Mouse (Mus musculus) liver, embryonic 13.5 days (tissue): ENCODE measurements around the gene Arhgap42. TPM values are rescaled to one million over a fixed set of nuclear protein-coding genes. Genes with fewer than 3 reads are reported as not detected.

ENCODE experiments used
- ATAC-seq: fragments of 200-750 bp; cut with Nextera tagmentation; 2 replicates; pipeline ENCODE4 v1.8.0; 2017; ENCODE audit warnings: low read depth, mild to moderate bottlenecking, moderate number of reproducible peaks, moderate library complexity
- DNase-seq: peaks from one replicate; pipeline ENCODE4 v3.0.0; 2022
- H3K27ac ChIP-seq: fragments of 300-500 bp; sonication (generic); 2 replicates; pipeline ENCODE4 v1.5.1; 2015; ENCODE audit warnings: moderate library complexity, mild to moderate bottlenecking, inconsistent platforms
- H3K27me3 ChIP-seq: fragments of 300-500 bp; sonication (generic); 2 replicates; pipeline ENCODE4 v1.6.1; 2015; ENCODE audit warnings: mild to moderate bottlenecking, inconsistent platforms
- H3K36me3 ChIP-seq: fragments of 300-500 bp; sonication (generic); 2 replicates; pipeline ENCODE4 v1.6.1; 2015; ENCODE audit warnings: mild to moderate bottlenecking, inconsistent platforms
- H3K4me1 ChIP-seq: fragments of 300-500 bp; sonication (generic); replicated peaks from 2 replicates; pipeline ENCODE4 v1.6.1; 2015; ENCODE audit warnings: inconsistent platforms
- H3K4me2 ChIP-seq: fragments of 300-500 bp; sonication (generic); 2 replicates; pipeline ENCODE4 v1.6.1; 2015; ENCODE audit warnings: inconsistent platforms, mild to moderate bottlenecking, moderate library complexity
- H3K4me3 ChIP-seq: fragments of 300-500 bp; sonication (generic); replicated peaks from 2 replicates; pipeline ENCODE4 v1.5.1; 2015; ENCODE audit warnings: mild to moderate bottlenecking, inconsistent platforms
- H3K9ac ChIP-seq: fragments of 300-500 bp; sonication (generic); 2 replicates; pipeline ENCODE4 v1.6.1; 2015; ENCODE audit warnings: mild to moderate bottlenecking, inconsistent platforms
- H3K9me3 ChIP-seq: fragments of 300-500 bp; sonication (generic); replicated peaks from 2 replicates; pipeline ENCODE4 v1.6.1; 2016; ENCODE audit warnings: inconsistent platforms
- WGBS: fragments of 180-500 bp; shearing (Covaris S2); methylation state at CpG from one replicate; pipeline ENCODE4 v1.1.7; 2015; ENCODE audit not compliant: insufficient replicate concordance; 5-methylcytosine and 5-hydroxymethylcytosine counted together
- polyA plus RNA-seq: library from polyadenylated mRNA; unstranded; fragments of >200 nt; fragmentation: Nextera tagmentation; extraction: Ambion mirVana; gene quantifications from 2 replicates; pipeline ENCODE4 v1.2.1, GENCODE M21; 2015

Gene Arhgap42
- polyA plus RNA-seq, 1 experiment from 2014 or later = 8.1 TPM

- DNase-seq (no peak), ATAC-seq (no peak)
- H3K36me3 ChIP-seq = no peaks in the 10 kb centered on the region
- no peak overlapping the region for H3K4me2 ChIP-seq
- no peak overlapping the region for H3K4me3 ChIP-seq
- WGBS = 38% methylated on average over 4 of the region's 4 CpGs
- peaks cover 4% of the 10 kb centered on the region; the same call in 1 of the 2 replicates for H3K4me1 ChIP-seq
- H3K9ac ChIP-seq = no peak overlapping the region
- no peaks in the 10 kb centered on the region for H3K27me3 ChIP-seq
- H3K27ac ChIP-seq = no peak overlapping the region
- no peaks in the 10 kb centered on the region for H3K9me3 ChIP-seq
Measured at GRCm38 (mm10) chr9:9207251-9207650, 31.6 kb downstream of the Arhgap42 start.

- Histone ChIP-seq H3K4me1 (0 out of 2 replicates have a peak, but pooled peaks cover 4% of the 10 kb centered on the region), H3K9me3 (no peaks in the 10 kb centered on the region), H3K27me3 (no peaks in the 10 kb centered on the region), H3K36me3 (no peaks in the 10 kb centered on the region), H3K4me3 (no peak overlapping the region), H3K9ac (no peak overlapping the region), H3K27ac (no peak overlapping the region), H3K4me2 (no peak overlapping the region)
- WGBS = 40% methylated on average over 8 of the region's 8 CpGs
- DNase-seq (no peak), ATAC-seq (no peak)
Measured at GRCm38 (mm10) chr9:9200827-9201388, 38.0 kb downstream of the Arhgap42 start.

- H3K27me3 ChIP-seq = no peaks in the 10 kb centered on the region
- no peaks in the 10 kb centered on the region for H3K9me3 ChIP-seq
- no peak overlapping the region for H3K4me3 ChIP-seq
- H3K9ac ChIP-seq = no peak overlapping the region
- WGBS = 52% methylated on average over 8 of the region's 8 CpGs
- H3K4me1 ChIP-seq = 0 out of 2 replicates have a peak, but pooled peaks cover 4% of the 10 kb centered on the region
- H3K4me2 ChIP-seq = no peak overlapping the region
- ATAC-seq = no peak
- no peaks in the 10 kb centered on the region for H3K36me3 ChIP-seq
- H3K27ac ChIP-seq = no peak overlapping the region
- DNase-seq = no peak
Measured at GRCm38 (mm10) chr9:9199170-9199841, 39.6 kb downstream of the Arhgap42 start.

- ATAC-seq = no peak
- Histone ChIP-seq H3K4me2 (no peak overlapping the region), H3K27me3 (no peaks in the 10 kb centered on the region), H3K27ac (no peak overlapping the region), H3K4me3 (no peak overlapping the region), H3K9me3 (no peaks in the 10 kb centered on the region), H3K9ac (no peak overlapping the region), H3K36me3 (no peaks in the 10 kb centered on the region), H3K4me1 (0 out of 2 replicates have a peak, but pooled peaks cover 4% of the 10 kb centered on the region)
- DNase-seq = no peak
- WGBS = 41% methylated on average over 3 of the region's 3 CpGs
Measured at GRCm38 (mm10) chr9:9198645-9199044, 40.3 kb downstream of the Arhgap42 start.

GRCm38 (mm10) chr9:9196046-9196445 is 42.9 kb downstream of the Arhgap42 start:
- DNase-seq = no peak
- H3K36me3 ChIP-seq = no peaks in the 10 kb centered on the region
- no peak overlapping the region for H3K9ac ChIP-seq
- no peak overlapping the region for H3K4me3 ChIP-seq
- H3K4me2 ChIP-seq = no peak overlapping the region
- ATAC-seq = no peak
- no peaks in the 10 kb centered on the region for H3K9me3 ChIP-seq
- H3K4me1 ChIP-seq = 0 out of 2 replicates have a peak, but pooled peaks cover 3% of the 10 kb centered on the region
- H3K27me3 ChIP-seq = no peaks in the 10 kb centered on the region
- no peak overlapping the region for H3K27ac ChIP-seq

- Histone ChIP-seq H3K27ac (no peak overlapping the region), H3K36me3 (no peaks in the 10 kb centered on the region), H3K4me3 (no peak overlapping the region), H3K4me2 (no peak overlapping the region), H3K9ac (no peak overlapping the region), H3K9me3 (no peaks in the 10 kb centered on the region), H3K27me3 (no peaks in the 10 kb centered on the region), H3K4me1 (no peaks in the 10 kb centered on the region)
- ATAC-seq (no peak), DNase-seq (no peak)
- 60% methylated on average over 1 of the region's 1 CpGs for WGBS
Measured at GRCm38 (mm10) chr9:9194496-9194895, 44.4 kb downstream of the Arhgap42 start.

GRCm38 (mm10) chr9:9192716-9193115 is 46.2 kb downstream of the Arhgap42 start:
- Histone ChIP-seq H3K4me1 (no peaks in the 10 kb centered on the region), H3K4me3 (no peak overlapping the region), H3K27me3 (no peaks in the 10 kb centered on the region), H3K36me3 (no peaks in the 10 kb centered on the region), H3K9me3 (no peaks in the 10 kb centered on the region), H3K27ac (no peak overlapping the region), H3K9ac (no peak overlapping the region), H3K4me2 (no peak overlapping the region)
- 61% methylated on average over 4 of the region's 4 CpGs for WGBS
- ATAC-seq (no peak), DNase-seq (no peak)

GRCm38 (mm10) chr9:9190835-9191234 is 48.1 kb downstream of the Arhgap42 start:
- no peak overlapping the region for H3K27ac ChIP-seq
- H3K27me3 ChIP-seq = no peaks in the 10 kb centered on the region
- H3K9ac ChIP-seq = no peak overlapping the region
- no peak overlapping the region for H3K4me3 ChIP-seq
- H3K4me2 ChIP-seq = no peak overlapping the region
- no peak for DNase-seq
- no peaks in the 10 kb centered on the region for H3K36me3 ChIP-seq
- ATAC-seq = no peak
- WGBS = 75% methylated on average over 1 of the region's 1 CpGs
- no peaks in the 10 kb centered on the region for H3K4me1 ChIP-seq
- H3K9me3 ChIP-seq = no peaks in the 10 kb centered on the region

- Histone ChIP-seq H3K9me3 (no peaks in the 10 kb centered on the region), H3K27ac (no peak overlapping the region), H3K36me3 (no peaks in the 10 kb centered on the region), H3K27me3 (no peaks in the 10 kb centered on the region), H3K9ac (no peak overlapping the region), H3K4me1 (no peaks in the 10 kb centered on the region), H3K4me2 (no peak overlapping the region), H3K4me3 (no peak overlapping the region)
- 67% methylated on average over 3 of the region's 3 CpGs for WGBS
- ATAC-seq (no peak), DNase-seq (no peak)
Measured at GRCm38 (mm10) chr9:9188167-9188566, 50.7 kb downstream of the Arhgap42 start.

- H3K4me1 ChIP-seq = no peaks in the 10 kb centered on the region
- no peaks in the 10 kb centered on the region for H3K27me3 ChIP-seq
- H3K9me3 ChIP-seq = no peaks in the 10 kb centered on the region
- no peak for ATAC-seq
- DNase-seq = no peak
- H3K36me3 ChIP-seq = no peaks in the 10 kb centered on the region
- H3K4me2 ChIP-seq = no peak overlapping the region
- 64% methylated on average over 4 of the region's 4 CpGs for WGBS
- H3K27ac ChIP-seq = no peak overlapping the region
- H3K9ac ChIP-seq = no peak overlapping the region
- H3K4me3 ChIP-seq = no peak overlapping the region
Measured at GRCm38 (mm10) chr9:9177745-9178144, 61.2 kb downstream of the Arhgap42 start.

GRCm38 (mm10) chr9:9174924-9175323 is 64.0 kb downstream of the Arhgap42 start:
- 43% methylated on average over 2 of the region's 2 CpGs for WGBS
- H3K27ac ChIP-seq = no peak overlapping the region
- no peak for ATAC-seq

GRCm38 (mm10) chr9:9174206-9174605 is 64.7 kb downstream of the Arhgap42 start:
- Histone ChIP-seq H3K9me3 (no peaks in the 10 kb centered on the region), H3K27me3 (no peaks in the 10 kb centered on the region), H3K36me3 (no peaks in the 10 kb centered on the region), H3K4me2 (no peak overlapping the region), H3K9ac (no peak overlapping the region), H3K4me3 (no peak overlapping the region), H3K4me1 (no peaks in the 10 kb centered on the region), H3K27ac (no peak overlapping the region)
- ATAC-seq = no peak
- DNase-seq = no peak
- 75% methylated on average over 5 of the region's 5 CpGs for WGBS

More at GRCm38 (mm10) chr9:9174924-9175323, 64.0 kb downstream of the Arhgap42 start:
- H3K27me3 ChIP-seq = no peaks in the 10 kb centered on the region
- H3K4me1 ChIP-seq = no peaks in the 10 kb centered on the region
- DNase-seq = no peak
- no peak overlapping the region for H3K9ac ChIP-seq
- H3K4me2 ChIP-seq = no peak overlapping the region
- H3K4me3 ChIP-seq = no peak overlapping the region
- no peaks in the 10 kb centered on the region for H3K36me3 ChIP-seq
- H3K9me3 ChIP-seq = no peaks in the 10 kb centered on the region
